Mouse (Mus musculus) retina, adult 2 months (tissue): Measurements from ENCODE around the gene Creg1.

Source experiments
- DNase-seq: peaks from one replicate; pipeline ENCODE4 v3.0.0-alpha.2; 2012; ENCODE audit warnings: low read depth, low spot score

Gene Creg1

DNA sequence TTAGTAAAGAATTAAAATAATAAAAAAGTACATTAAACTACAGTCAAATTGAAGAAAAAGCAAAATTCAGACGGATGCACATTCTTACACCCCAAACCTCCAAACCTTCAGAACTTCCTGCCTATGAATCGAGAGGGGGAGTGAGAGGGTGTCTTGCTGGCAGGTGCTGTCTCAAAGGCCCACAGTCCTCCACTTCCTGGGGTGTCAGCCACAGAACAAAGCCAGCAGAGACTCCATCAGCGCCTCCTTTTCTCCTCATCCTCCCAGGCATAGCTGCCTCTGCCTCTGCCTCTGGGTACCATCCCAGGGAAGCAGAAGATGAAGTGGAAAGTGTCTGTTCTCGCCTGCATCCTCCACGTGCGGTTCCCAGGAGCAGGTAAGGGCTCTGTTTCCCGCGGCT is 25.0 kb downstream of the Creg1 start, which contains the start of gene Cd247:
Gene Cd247 (plus strand): TSS at position 171 of the 400 bp plus-strand sequence.
- DNase-seq, result no peak

GRCm38 (mm10) chr1:165789066-165789660 is 25.6 kb downstream of the Creg1 start:
- DNase-seq, result no peak

- no peak for DNase-seq
Observed at GRCm38 (mm10) chr1:165789963-165790362, 26.4 kb downstream of the Creg1 start.

DNA sequence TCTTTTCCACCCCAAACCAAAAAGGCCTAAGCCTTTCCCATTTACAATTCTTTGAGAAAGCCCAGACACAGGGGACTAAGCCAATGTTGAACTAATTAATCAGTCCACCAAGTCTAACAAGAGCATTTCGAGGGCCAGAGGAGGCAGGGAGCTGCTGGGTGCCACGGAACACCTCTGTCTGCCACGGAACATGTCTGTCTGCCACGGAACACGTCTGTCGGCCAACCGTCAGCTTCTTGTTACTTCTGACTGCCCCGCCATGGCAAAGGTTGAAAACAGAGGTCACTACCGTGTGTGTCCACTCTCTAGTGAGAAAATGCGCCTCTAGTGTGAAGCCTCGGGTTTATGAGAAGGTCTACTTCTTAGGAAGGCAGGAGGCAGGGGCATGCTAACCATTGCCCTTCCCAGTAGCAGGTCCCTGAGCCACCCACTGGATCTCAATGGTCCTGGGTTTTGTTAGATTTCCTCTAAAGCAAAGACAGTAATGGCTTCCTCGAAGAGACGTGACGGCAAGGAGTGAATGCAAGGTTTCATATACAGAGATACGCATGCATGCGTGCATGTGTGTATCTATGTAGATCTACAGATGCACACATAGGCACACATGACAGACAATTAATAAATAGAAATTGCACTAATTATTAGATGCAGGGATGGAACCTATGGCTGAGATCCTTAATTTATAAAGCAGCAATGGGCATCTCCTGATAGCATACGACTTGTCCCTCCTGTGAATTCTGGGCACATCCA is 27.1 kb downstream of the Creg1 start:
- DNase-seq, result no peak

GRCm38 (mm10) chr1:165791411-165791810 is 27.9 kb downstream of the Creg1 start:
- no peak for DNase-seq

GRCm38 (mm10) chr1:165801709-165802310 is 38.3 kb downstream of the Creg1 start:
- no peak for DNase-seq

DNA sequence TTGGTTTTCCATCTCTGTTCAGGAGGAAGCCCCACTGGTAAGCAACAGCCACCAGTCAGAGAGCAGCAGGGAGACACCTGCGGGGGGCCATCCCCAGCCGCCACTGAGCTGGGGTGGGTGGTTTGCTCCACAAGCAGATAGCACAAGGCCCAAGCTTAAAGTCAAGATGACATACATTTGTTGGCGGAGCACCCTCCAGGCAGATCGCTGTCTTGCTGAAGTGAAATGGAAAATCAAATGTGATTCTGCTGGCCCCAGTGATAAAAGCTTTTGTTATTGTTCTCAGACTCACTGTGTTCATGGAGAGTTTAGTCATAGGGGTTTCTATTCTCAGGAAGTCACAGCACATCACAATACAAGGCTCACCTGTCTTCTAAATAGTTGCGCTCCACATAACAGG is 39.6 kb downstream of the Creg1 start:
- no peak for DNase-seq

- DNase-seq, result no peak
Observed at GRCm38 (mm10) chr1:165804133-165804532, 40.6 kb downstream of the Creg1 start.

DNA sequence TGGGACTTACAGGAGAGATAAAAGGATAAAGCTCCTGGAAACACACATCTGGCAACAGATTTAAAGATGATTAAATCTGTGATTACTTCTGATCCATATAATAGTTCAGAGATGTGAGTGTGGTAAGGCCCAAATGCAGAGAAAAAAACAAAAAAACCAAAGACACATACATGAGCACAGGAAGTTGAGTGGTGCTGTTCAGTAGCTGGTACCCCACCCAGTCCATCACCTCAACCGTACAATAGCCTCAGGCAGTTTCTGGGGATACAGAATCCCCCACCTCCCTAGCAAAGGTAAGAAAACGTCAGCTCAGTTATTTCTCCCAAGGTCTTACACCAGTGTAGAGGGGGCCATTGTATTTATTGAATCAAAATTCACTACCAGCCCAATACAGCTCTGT is 47.1 kb downstream of the Creg1 start:
- DNase-seq, result no peak

GRCm38 (mm10) chr1:165811170-165811569 is 47.6 kb downstream of the Creg1 start:
- no peak for DNase-seq

DNA sequence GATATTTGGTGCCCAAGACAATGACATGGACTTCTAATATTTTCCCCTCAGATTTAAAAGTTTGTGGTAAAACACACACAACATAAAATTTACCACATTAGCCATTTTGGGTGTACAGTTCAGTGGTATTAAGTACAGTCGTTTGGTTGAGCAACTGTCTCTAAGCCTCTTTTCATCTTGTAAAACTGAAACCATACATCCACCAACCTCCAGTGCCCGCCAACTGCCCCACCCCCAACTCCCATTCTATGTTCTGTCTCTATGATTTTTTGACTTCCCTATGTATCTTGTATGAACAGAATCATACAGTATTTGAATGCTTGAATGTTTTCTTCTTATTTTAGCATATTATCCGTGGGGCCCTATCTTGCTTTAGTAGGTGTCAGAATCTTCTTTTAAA is 49.2 kb downstream of the Creg1 start:
- no peak for DNase-seq

- no peak for DNase-seq
Observed at GRCm38 (mm10) chr1:165814116-165814515, 50.6 kb downstream of the Creg1 start.

GRCm38 (mm10) chr1:165814521-165815278 is 51.2 kb downstream of the Creg1 start:
- DNase-seq, result no peak

DNA sequence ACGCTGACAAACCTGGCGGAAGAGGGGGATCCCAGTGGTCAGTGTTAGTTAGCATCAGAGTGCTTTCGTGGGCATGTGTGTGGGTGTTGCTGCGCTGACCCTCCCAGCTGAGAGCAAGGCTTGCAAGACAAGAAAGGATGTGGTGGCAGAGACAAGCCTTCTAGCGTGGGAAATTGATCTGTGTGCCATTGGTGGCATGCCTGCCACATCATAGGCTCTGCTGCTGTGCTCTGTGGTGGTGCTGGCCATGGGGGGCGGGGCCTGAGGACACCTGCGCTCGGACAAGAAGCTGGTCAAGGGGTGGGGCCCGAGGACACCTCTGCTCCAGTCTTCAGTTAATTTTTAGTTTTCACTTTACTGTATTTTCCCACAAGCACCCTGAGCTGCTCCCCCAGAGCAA is 52.8 kb downstream of the Creg1 start:
- DNase-seq, result no peak

DNA sequence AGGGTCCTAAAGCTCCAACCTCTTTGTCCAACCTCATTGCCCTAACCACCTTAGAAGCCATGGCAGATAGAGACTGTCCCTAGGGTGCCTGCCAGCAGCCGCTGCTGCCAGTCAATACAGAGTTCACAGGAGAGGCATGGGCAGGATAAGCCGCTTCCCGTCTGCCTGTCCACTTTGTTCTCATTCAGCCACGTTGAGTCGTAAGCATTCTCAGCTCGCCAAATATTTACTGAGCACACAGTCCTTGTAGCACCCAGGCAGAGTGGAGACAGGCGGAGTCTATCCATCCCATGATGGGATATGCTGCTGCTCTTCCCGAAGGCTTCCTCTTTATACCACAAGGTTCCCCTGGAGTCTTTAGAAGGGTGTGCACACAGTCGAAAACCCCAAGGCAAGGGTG is 53.7 kb downstream of the Creg1 start:
- no peak for DNase-seq

- DNase-seq, result no peak
Observed at GRCm38 (mm10) chr1:165818145-165818860, 54.8 kb downstream of the Creg1 start.

- no peak for DNase-seq
Observed at GRCm38 (mm10) chr1:165819147-165819546, 55.6 kb downstream of the Creg1 start.

GRCm38 (mm10) chr1:165822031-165822430 is 58.5 kb downstream of the Creg1 start:
- DNase-seq, result no peak
